Mouse (Mus musculus) spleen, postnatal 10 days (tissue): ENCODE measurements around the gene Plcl1.
A peak's percentile ranks its signal among the peaks of the same experiment; 100 is the strongest.
"Not testable (repeated sequence)": the region's sequence is repeated elsewhere in the genome, so short reads cannot be mapped to it uniquely, and the experiment has no call there.

ENCODE experiments used
- DNase-seq, 2 experiments: peaks; one replicate each; pipeline ENCODE4 v3.0.0; 2021 to 2022; ENCODE audit warnings: low spot score in 2 of 2

Gene Plcl1

DNA sequence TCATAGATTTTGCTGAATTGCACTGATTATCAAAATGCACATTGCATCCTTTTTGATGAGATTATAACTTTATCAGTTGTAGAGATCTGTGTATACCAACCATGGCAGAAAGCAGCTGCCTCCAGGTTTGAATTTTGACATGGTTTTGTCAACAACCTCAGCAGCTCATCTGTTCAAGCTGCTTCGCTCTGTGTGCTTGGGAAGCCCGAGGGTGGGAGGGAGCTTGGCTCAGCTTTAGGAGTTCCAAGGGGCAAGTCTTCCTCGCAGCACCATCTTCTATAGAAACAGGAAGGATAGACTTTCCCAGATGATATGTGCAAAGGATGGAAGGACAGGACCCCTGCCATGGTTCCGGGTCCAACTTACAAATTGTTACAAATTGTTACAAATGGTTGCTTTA lies 32.9 kb downstream of the Plcl1 start:
- no peak for DNase-seq

DNA sequence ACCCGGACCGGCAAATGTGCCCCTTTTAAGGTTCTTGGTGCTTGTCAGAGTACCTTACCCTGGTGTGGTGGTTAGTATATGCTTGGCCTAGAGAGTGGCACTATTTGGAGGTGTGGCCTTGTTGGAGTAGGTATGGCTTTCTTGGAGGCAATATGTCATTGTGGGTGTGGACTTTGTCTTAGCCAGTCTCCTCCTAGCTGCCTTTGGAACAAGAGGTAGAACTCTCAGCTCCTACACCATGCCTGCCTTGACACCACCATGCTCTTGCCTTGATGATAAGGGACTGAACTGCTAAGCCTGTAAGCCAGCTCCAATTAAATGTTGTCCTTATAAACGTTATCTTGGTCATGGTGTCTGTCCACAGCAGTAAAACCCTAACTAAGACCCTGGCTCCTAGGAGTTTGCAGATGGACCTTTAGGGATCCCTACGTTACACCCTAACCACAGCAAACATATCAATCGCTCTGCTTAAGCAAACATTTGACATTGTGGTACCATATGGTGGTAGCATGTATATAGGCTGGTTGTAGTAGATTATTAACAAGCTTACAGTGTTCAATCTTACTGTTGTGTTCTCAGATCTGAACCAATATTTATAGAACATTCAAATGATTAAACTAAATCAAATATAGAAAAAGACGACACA lies 39.4 kb downstream of the Plcl1 start:
- DNase-seq: no peak

DNA sequence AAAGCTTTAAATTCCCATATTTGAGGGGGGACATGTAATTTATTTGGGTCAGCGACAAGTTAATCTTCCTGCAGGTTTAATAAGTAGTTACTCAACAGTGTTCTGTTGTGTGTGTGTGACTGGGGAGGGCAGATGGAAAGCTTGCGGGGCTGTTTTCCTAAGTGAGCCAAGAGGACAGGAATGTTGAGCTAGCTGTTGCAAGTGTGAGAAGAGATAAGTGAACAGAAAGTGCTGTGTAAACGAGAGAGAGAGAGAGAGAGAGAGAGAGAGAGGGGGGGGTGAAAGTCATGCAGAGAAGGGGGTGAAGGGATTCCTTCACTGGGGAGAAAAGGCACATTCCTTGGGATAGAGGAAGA lies 39.9 kb downstream of the Plcl1 start:
- DNase-seq: no peak

DNA sequence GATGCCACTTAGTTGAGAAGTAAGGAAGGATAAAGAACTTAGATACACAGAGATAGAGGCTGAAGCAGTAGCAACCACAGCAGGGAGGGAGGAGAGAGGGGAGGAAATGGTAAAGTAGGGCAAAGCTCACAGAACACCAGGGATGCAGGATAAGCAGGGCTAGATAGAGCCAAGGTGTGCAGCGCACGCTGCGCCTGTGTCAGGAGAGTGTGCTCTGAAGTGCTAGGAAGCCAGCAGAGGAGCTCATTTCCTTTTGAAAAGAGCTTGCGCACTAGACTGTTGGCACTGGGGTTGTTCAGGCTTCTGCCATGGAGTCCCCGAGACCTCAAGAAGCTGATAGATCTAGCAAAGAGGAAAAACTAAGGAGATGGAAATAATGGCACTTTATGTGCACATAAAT lies 40.6 kb downstream of the Plcl1 start:
- DNase-seq: no peak

DNA sequence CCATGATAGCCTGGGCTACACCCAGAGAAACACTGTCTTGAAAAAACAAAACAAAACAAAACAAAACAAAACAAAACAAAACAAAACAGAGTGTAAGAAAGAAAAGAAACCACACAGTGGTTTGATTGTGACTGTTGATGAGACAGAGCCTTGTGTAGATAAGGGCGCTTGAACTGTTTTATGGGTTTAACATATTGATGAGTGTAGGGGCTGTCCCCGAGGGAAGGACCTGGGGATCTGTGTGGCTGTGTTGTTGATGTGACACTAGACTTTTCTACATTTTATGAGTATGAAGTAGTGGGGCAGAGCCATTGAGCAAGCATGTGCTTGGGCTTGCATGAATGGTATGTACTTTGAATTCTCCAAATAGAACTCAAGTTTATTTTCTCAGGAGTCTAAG lies 41.2 kb downstream of the Plcl1 start:
- no peak for DNase-seq

DNA sequence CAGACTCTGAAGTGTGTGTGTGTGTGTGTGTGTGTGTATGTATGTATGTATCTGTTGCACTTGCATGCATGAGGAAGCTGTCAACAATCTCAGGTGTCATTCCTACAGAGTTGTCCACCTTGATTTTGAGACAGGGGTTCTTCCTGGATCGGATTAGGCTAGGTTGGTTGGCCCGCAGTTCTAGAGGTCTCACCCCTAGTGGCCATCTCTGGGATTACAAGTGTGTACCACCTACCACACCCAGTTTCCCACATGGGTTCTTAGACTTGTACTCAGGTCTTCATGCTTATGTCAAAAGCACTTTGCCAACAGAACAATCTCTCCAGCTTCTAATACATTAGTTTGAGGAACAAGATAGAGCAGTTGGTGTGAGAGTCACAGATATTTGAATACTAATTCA lies 41.9 kb downstream of the Plcl1 start:
- peak in 1 of 2 experiments; percentile 20 for DNase-seq

DNA sequence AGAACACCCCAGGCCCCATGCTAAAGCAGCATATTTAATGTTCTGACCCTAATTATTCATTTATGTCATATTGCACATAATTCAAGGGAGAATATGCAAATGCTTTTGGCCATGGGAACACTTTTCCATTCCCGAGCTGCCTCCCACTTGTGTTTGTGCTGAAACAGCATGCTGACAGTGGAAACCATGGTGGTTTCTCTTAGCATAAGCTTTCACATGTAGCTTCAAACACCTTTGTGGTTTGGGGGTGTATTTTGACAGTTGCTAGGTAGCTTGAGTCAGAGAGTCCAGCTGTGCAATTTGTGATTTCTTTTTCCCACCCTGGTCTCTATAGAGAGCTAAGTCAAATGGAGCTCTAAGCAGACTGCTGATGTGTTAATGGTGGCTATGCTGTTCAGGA lies 42.4 kb downstream of the Plcl1 start:
- DNase-seq: no peak

DNA sequence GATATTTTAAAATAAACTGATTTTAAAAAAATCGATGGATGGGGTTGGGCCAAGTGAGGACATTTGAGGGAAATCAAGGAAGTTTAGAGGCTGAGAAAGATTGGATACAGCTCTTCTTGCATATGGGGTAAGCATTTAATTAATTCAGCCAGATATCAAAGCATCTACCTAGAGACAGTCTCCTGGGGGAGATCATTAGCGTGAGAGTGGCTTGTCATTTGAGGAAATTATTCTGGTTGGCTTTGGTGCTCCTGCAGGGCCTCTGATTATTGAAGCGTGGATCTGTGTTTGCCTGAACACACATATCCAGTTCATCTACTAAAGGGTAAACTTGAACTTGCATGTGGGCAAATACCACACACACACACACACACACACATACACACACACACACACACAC lies 44.1 kb downstream of the Plcl1 start:
- no peak for DNase-seq

DNA sequence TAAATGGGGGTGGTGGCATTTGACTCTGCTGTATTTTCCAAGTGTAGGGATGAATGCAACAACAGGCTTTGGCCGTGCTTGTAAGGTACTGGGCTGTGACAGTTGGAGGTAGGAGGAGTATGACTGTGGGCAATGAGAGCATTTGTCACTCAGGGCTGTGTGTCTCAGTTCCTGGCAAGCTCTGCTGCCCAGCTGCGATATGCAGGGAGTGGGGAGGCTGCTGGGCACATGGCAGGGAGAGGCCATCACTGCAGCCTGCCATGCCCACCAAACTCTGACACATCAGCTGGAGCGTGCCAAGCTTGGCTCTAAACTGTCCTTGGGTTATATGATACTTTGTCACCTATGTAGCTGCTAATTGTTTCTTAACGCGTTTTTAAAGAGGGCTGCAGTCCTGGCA lies 48.4 kb downstream of the Plcl1 start:
- no peak for DNase-seq

DNA sequence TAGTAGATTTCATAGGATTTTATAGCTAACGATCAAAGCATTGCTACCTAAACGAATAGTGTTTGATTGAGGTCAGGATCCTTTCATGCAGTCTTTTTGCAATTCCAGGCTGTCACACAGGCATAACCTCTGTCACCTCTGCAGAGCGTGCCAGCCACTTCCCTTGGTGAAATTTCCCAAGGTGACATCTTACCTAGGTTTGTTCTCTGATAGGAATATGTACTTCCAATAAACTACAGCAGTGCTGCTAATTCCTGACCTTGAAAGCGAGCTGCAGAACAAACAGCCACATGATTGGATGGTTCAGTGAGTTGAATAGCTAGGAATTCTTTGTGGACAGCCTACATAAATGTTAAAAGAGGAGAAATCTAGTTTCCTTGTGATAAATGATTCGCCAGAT lies 56.6 kb downstream of the Plcl1 start:
- DNase-seq: no peak

DNA sequence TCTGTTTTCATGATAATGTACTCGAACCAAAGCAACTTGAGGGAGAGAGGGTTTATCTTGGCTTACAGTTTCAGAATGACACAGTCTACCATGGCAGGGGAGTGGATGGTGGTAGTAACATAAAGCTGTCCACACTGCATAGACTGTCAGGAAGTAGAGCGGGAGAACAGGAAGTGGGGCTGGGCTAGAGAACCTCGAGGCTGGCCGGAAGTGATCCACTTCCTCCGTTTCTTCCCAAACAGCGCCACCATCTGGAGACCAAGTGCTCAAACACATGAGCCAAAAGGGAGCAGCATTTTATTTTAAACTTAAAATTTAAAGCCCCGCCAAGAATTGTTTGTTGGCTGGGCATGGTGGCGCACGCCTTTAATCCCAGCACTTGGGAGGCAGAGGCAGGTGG lies 68.0 kb downstream of the Plcl1 start:
- no peak for DNase-seq

DNA sequence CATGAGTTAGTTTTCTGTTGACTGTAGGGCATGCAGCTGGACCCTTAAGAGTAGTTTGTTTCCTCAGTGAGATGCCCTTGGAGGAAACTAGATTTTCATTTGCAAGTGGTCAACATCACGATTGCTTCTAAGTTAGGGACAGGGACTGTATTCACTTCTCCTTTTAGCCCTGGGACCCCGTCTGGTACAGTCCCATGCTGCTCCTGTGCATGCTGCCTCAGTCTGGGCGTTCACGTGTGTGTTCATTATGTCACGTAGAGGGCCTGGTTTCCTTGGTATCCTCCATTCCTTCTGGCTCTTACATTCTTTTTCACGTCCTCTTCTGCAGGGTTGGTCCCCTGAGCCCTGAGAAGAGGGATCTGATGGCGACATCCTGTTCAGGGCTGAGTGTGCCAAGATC lies 69.3 kb downstream of the Plcl1 start:
- DNase-seq: no peak

DNA sequence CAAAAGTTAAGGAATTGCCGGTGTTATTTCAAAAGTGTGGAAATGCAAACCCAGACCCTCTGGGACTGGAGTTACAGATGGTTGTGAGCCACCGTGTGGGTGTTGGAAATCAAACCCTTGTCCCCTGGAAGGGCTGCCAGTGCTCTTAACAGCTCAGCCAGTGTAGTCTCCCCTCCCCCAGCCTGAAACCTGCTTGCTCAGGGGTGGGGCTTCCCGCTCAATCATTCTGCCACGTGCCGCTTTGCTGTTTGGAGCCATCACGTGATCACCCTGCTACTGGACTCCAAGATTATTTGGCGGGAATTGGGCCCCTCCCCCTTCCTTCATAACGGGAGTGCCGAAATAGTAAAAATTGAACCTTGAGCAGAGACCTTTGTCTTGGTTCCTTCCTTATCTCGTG lies 81.7 kb downstream of the Plcl1 start:
- DNase-seq: peak in 1 of 2 experiments; percentile 13

DNA sequence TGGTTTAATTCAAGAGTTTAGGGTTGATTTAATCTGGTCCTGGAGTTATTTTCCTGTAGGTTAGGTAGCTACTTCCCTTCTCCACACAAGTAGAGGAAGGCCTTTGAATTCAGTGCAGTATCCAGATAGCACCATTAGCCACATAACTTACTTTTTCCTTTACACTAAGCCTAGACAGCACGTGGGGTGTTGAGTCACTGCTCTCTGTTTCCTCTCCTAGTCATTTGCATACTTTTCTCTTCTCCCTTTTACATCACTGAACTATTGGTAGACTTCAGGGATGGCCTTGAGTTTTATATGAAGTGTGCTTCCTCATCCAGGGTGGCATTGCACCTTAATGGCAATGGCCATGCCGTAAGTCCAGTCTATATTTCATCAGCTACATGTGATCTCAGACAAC lies 82.5 kb downstream of the Plcl1 start:
- no peak for DNase-seq

DNA sequence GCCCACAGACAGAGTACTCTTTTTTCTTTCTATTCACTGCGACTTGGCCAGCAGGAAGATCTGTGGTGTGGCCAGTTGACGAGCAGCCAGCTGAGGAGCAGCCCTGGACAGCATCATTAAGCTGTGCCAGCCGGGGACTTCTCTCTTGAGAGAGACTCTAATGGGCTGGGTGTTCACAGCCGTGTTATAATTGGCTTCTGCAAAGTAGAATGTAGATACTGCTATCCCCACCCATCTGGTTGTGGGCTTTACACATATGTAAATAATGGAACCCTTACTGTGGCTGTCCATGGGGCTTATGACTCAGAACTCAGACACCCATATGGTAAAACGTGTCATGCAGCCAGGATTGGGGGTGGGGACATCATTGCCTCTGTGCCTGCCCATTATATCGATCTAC lies 83.6 kb downstream of the Plcl1 start:
- DNase-seq: no peak

DNA sequence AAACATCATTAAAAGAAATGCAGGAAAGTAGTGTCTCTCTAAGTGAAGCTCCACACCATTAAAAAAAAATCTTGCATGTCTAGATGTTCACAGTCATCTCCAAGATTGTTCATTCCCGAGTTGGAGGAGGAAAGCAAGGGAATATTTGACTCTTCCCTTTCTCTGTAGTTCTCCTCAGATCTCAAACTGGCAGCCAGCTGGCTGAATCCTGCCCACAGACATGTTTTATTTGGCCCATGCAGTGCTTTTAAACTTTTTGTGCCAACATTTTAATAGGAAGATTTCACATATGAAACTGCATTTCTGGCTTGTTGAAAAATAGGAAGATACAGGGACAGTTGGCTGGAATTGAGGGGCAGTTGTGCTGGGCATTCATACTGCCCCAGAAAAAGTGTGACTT lies 94.2 kb downstream of the Plcl1 start:
- DNase-seq: no peak

DNA sequence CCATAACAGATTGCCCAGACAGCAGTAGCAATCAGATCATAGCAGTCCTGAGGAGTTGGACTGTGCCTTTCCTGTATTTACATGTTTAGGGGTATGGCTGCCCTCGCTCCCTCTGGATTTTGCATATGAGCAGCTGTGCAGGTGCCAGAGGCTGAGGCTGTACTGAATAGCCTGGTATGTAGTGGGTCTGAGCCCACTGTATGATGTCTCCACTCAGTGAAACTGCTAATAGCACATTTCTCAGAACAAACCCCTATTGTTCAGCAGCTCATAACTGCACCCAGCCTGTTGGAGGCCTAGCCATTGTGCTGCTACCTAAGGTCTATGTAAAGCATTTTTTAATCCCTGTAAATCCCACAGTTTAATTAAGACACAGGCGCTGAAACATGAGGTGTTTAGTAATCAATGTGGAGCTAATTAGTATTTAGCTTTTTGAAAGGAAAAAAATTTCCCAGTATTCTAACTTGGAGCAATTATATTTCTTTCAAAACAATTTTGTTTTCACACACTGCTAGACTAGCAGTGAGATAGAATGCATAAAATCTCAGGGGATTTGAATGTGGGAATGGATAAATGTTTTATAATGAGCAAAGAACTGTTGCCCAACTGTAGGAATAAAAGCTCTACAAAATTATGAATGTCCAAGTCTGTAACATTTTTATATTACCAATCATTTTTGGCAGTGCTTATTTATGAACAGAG lies 95.4 kb downstream of the Plcl1 start:
- no peak for DNase-seq

DNA sequence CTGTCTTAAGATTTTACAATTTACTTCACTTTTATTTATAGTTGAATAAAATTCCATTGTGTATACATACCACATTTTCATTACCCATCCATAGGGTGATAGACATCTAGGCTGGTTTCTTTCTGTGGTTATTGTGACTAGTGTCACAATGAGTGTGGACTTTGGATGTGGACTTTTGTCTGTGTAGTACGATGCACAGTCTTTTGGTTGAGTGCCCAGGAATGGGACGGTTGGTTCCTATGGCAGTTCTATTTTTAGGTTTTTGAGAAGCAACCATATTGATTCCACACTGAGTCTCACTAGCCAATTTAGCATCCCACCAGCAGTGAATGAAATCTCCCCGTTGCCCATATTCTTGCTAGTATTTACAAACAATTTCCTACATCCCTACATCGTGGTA lies 100.1 kb downstream of the Plcl1 start:
- no peak for DNase-seq

DNA sequence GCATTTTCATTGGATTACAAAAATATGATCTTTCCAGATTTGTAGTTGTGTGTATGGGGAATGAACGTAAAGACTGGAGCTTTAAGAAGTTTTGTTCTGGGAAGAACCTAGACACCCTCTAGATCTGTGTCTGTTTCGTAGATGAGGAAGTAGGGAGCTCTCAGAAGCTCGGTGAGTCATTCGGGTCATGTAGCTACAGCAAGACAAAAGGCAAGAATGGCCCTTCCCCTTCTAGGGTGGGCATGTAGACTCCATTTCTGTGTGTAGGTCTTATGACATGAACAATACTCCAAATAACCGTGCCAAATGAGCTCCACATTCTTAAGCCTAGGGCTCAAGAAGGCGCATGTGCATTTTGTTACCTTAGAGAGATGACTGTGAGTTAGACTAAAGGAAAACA lies 101.3 kb downstream of the Plcl1 start:
- no peak for DNase-seq

DNA sequence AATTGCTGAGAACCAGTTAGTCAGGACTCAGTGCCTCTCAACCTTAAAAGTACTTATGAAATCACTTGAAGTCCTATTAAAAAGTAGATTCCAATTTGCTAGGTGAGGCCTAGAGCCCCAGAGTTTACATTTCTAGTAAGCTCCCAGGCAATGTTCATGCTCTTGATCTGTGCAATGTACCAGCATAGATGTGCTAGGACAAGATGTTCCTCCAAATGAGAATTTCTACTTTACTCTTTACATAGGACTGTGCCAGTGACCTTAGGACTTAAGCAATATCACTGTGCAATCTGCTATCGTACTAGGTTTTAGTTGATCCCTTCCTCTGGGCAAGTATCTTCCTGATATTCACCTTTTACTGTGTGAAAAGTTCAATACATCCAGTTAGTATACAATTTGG lies 103.9 kb downstream of the Plcl1 start:
- DNase-seq: no peak

DNA sequence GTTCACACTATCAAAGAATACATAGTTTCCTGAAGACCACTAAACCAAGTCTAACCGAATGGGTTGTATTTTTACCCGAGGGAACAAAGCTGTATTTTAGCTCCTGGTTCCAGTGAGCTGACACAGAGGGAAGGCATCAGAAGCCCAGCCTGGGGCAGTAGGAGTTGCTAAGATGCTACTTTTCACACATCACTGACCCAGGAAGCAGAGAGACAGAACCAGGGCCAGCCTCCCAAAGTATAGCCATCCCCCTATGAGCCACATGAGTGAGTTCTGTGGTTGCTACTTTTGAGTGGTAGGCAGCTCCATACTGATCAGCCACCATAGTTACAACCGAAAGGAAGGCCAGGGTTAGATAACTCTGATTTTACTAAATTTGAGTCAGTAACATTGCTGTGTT lies 106.4 kb downstream of the Plcl1 start:
- DNase-seq: no peak

DNA sequence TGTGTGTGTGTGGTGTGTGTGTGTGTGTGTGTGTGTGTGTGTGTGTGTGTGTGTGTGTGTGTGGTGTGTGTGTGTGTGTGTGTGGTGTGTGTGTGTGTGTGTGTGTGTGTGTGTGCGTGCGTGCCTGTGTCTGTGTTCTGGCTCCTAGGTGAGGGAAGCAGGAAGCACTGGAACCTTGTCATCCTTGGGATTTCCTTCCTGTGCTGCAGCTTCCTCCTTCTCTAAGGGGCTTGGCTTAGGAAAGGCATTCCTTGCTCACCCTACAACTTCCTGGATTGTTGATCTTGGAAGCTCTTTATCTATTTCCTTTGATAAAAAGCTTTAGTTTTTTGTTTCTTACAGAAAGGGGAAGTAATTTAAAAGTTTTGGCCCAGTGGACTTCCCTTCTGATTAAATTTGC lies 107.1 kb downstream of the Plcl1 start:
- DNase-seq: not testable (repeated sequence)

DNA sequence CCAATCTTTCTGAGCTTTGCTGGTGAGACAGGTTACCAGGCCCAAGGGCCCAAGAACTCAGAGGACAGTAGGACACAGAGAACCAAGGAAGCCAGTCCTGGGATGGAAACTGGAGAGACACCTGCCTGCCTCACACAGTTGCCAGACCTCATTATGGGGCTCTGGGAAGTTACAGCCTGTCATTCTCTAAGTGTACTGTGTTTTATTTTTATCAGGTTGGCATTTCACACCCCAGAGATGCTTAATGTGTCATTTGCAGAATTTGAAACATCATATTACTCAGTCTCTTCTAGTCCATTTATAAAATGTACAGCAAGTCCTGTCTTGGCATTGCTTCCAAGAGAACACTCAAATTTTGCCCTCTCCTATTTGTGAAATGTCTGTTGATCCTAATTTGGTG lies 111.5 kb downstream of the Plcl1 start:
- no peak for DNase-seq

DNA sequence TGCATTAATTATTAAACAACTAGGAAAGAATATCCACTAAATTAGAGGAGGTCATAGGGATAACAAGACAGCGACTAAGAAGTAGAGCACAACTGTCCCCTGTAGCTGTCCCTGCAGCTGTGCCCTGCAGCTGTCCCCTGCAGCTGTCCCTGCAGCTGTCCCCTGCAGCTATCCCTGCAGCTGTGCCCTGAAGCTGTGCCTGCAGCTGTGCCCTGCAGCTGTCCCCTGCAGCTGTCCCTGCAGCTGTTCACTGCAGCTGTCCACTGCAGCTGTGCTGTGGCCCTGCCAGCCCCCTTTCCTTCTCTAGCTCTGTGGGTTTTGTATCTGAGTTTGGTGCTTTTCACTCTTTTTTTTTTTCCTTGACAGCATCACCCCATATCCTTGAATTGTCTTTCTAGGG lies 118.2 kb downstream of the Plcl1 start:
- DNase-seq: no peak
